Mouse (Mus musculus): Measurements from ENCODE around the gene Tbcd. TPM values are rescaled to one million over a fixed set of nuclear protein-coding genes. Genes with fewer than 3 reads are reported as not detected.

Gene Tbcd
- total and polyA plus RNA-seq, 3 experiments: 5.8 to 47.6 (median 40.0) TPM

DNA sequence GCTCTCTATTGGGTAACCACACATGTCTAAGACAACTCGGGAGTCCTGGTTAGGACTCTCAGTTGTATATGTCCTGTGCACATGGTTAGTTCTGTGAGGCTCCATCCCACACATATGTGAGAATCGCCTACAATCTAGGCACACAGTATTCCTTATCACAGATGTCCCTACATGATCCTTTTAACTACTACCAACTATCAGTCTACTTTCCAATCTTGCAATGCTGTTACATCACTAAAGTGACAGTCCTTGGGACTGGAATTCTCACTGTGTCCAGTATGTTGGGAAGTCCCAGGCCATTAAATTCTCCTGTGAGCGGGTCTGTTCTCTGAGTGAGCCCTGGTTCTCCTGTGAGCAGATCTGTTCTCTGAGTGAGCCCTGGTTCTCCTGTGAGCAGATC is 101.7 kb downstream of the Tbcd start:
- Histone ChIP-seq H3K4me3 (ENCODE audit: low read depth, low read length) (no peak overlapping the region), H3K36me3 (replicated peaks) (peaks cover 58% of the 10 kb centered on the region), H3K27me3 (ENCODE audit: insufficient read depth, low read length) (no peaks in the 10 kb centered on the region), H3K9me3 (replicated peaks) (no peaks in the 10 kb centered on the region), H3K4me1 (ENCODE audit: insufficient read depth, low read depth, low read length) (peaks cover 61% of the 10 kb centered on the region)
- TF ChIP-seq TAL1 (conservative IDR thresholded peaks at IDR 0.05; ENCODE audit: low read depth, low read length): no peak
- no peak for TF ChIP-seq GATA1 (IDR thresholded peaks at IDR 0.05; ENCODE audit: borderline replicate concordance, low read length)
- TF ChIP-seq POLR2AphosphoS5 (IDR thresholded peaks at IDR 0.05; ENCODE audit: insufficient replicate concordance, low read depth, low read length): no peak
- TF ChIP-seq GATA2 (IDR thresholded peaks at IDR 0.05; ENCODE audit: borderline replicate concordance, low read depth, low read length): no peak
- TF ChIP-seq CTCF (IDR thresholded peaks at IDR 0.05; ENCODE audit: low read depth, low read length): no peak
- DNase-seq (ENCODE audit: low spot score): no peak
- no peak for ATAC-seq (ENCODE audit: extremely low read depth, insufficient number of reproducible peaks, low FRiP score, poor library complexity, severe bottlenecking)

DNA sequence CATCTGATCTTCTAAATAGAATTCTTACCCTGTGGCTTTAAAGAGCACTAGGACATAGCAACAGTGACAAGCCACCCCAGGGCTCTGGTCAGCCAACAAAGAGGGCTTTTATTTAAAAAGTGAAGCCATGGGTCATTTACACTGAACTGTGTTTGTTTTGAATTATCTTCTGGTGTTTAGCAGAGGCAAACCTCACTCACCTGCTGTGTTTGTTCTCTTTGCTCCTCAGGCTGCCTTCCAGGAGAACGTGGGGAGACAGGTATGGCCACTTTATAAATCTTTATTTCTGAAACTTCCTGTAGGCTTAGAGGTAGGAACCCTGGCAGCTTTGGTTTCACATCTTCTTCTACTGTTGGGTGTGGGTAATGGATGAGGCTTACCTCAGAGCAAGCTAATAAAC is 105.0 kb downstream of the Tbcd start:
- no peaks in the 10 kb centered on the region for H3K9me3 ChIP-seq (replicated peaks)
- peaks cover 53% of the 10 kb centered on the region for H3K4me1 ChIP-seq (ENCODE audit: insufficient read depth, low read depth, low read length)
- H3K27me3 ChIP-seq (ENCODE audit: insufficient read depth, low read length): no peaks in the 10 kb centered on the region
- peaks cover 49% of the 10 kb centered on the region for H3K36me3 ChIP-seq (replicated peaks)
- ATAC-seq (ENCODE audit: extremely low read depth, insufficient number of reproducible peaks, low FRiP score, poor library complexity, severe bottlenecking) (no peak), DNase-seq (ENCODE audit: low spot score) (no peak)
- TF ChIP-seq POLR2AphosphoS5 (IDR thresholded peaks at IDR 0.05; ENCODE audit: insufficient replicate concordance, low read depth, low read length): no peak
- TF ChIP-seq CTCF (IDR thresholded peaks at IDR 0.05; ENCODE audit: low read depth, low read length): no peak
- TF ChIP-seq GATA2 (IDR thresholded peaks at IDR 0.05; ENCODE audit: borderline replicate concordance, low read depth, low read length): no peak
- no peak for TF ChIP-seq TAL1 (conservative IDR thresholded peaks at IDR 0.05; ENCODE audit: low read depth, low read length)
- no peak for TF ChIP-seq GATA1 (IDR thresholded peaks at IDR 0.05; ENCODE audit: borderline replicate concordance, low read length)
- no peak overlapping the region for H3K4me3 ChIP-seq (ENCODE audit: low read depth, low read length)

DNA sequence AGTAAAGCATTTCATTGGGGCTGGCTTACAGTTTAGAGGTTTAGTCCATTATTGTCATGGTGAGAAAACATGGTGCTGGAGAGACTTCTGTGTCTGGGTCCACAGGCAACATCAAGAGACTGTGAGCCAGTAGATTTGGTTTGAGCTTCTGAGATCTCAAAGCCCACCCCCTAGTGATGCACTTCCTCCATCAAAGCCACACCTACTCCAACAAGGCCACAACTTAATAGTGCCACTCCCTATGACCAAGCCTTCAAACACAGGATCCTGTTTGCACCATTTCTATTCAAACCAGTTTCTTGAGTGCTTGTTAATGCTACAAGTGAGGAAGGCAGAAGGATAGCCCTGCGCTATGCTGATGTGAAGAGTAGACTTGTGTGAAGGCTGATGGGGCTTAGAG is 106.2 kb downstream of the Tbcd start:
- Histone ChIP-seq H3K4me1 (ENCODE audit: insufficient read depth, low read depth, low read length) (peaks cover 52% of the 10 kb centered on the region), H3K4me3 (ENCODE audit: low read depth, low read length) (no peak overlapping the region), H3K36me3 (replicated peaks) (peaks cover 50% of the 10 kb centered on the region), H3K9me3 (replicated peaks) (no peaks in the 10 kb centered on the region), H3K27me3 (ENCODE audit: insufficient read depth, low read length) (no peaks in the 10 kb centered on the region)
- TF ChIP-seq TAL1 (conservative IDR thresholded peaks at IDR 0.05; ENCODE audit: low read depth, low read length): no peak
- TF ChIP-seq GATA1 (IDR thresholded peaks at IDR 0.05; ENCODE audit: borderline replicate concordance, low read length): no peak
- TF ChIP-seq GATA2 (IDR thresholded peaks at IDR 0.05; ENCODE audit: borderline replicate concordance, low read depth, low read length): no peak
- TF ChIP-seq POLR2AphosphoS5 (IDR thresholded peaks at IDR 0.05; ENCODE audit: insufficient replicate concordance, low read depth, low read length): no peak
- no peak for TF ChIP-seq CTCF (IDR thresholded peaks at IDR 0.05; ENCODE audit: low read depth, low read length)
- DNase-seq (ENCODE audit: low spot score) (no peak), ATAC-seq (ENCODE audit: extremely low read depth, insufficient number of reproducible peaks, low FRiP score, poor library complexity, severe bottlenecking) (no peak)

- ATAC-seq (ENCODE audit: extremely low read depth, insufficient number of reproducible peaks, low FRiP score, poor library complexity, severe bottlenecking) (no peak), DNase-seq (ENCODE audit: low spot score) (no peak)
- TF ChIP-seq POLR2AphosphoS5 (IDR thresholded peaks at IDR 0.05; ENCODE audit: insufficient replicate concordance, low read depth, low read length): no peak
- TF ChIP-seq CTCF (IDR thresholded peaks at IDR 0.05; ENCODE audit: low read depth, low read length): no peak
- TF ChIP-seq TAL1 (conservative IDR thresholded peaks at IDR 0.05; ENCODE audit: low read depth, low read length): no peak
- TF ChIP-seq GATA2 (IDR thresholded peaks at IDR 0.05; ENCODE audit: borderline replicate concordance, low read depth, low read length): no peak
- no peak for TF ChIP-seq GATA1 (IDR thresholded peaks at IDR 0.05; ENCODE audit: borderline replicate concordance, low read length)
- Histone ChIP-seq H3K4me1 (ENCODE audit: insufficient read depth, low read depth, low read length) (peaks cover 47% of the 10 kb centered on the region), H3K36me3 (replicated peaks) (peaks cover 50% of the 10 kb centered on the region), H3K9me3 (replicated peaks) (no peaks in the 10 kb centered on the region), H3K4me3 (ENCODE audit: low read depth, low read length) (no peak overlapping the region), H3K27me3 (ENCODE audit: insufficient read depth, low read length) (no peaks in the 10 kb centered on the region)
Observed at GRCm38 (mm10) chr11:121558522-121558921, 106.8 kb downstream of the Tbcd start.

GRCm38 (mm10) chr11:121559527-121560293 is 108.0 kb downstream of the Tbcd start:
- peaks cover 57% of the 10 kb centered on the region for H3K36me3 ChIP-seq (replicated peaks)
- H3K4me1 ChIP-seq (ENCODE audit: insufficient read depth, low read depth, low read length): peaks cover 39% of the 10 kb centered on the region
- peak; percentile 64 for DNase-seq (ENCODE audit: low spot score)
- no peak for TF ChIP-seq CTCF (IDR thresholded peaks at IDR 0.05; ENCODE audit: low read depth, low read length)
- TF ChIP-seq TAL1 (conservative IDR thresholded peaks at IDR 0.05; ENCODE audit: low read depth, low read length): peak; percentile 45; the same call in 1 of the 2 replicates
- no peaks in the 10 kb centered on the region for H3K9me3 ChIP-seq (replicated peaks)
- peak; percentile 82 for ATAC-seq (ENCODE audit: extremely low read depth, insufficient number of reproducible peaks, low FRiP score, poor library complexity, severe bottlenecking)
- peak overlapping the region; percentile 23; the same call in 1 of the 2 replicates for H3K4me3 ChIP-seq (ENCODE audit: low read depth, low read length)
- no peaks in the 10 kb centered on the region for H3K27me3 ChIP-seq (ENCODE audit: insufficient read depth, low read length)

GRCm38 (mm10) chr11:121560294-121560663 is 108.5 kb downstream of the Tbcd start:
- ATAC-seq (ENCODE audit: extremely low read depth, insufficient number of reproducible peaks, low FRiP score, poor library complexity, severe bottlenecking) (peak; percentile 71), DNase-seq (ENCODE audit: low spot score) (peak; percentile 40)
- no peaks in the 10 kb centered on the region for H3K27me3 ChIP-seq (ENCODE audit: insufficient read depth, low read length)
- peak overlapping the region; percentile 5; the same call in 1 of the 2 replicates for H3K4me3 ChIP-seq (ENCODE audit: low read depth, low read length)
- H3K36me3 ChIP-seq (replicated peaks): peaks cover 59% of the 10 kb centered on the region
- peaks cover 36% of the 10 kb centered on the region for H3K4me1 ChIP-seq (ENCODE audit: insufficient read depth, low read depth, low read length)
- TF ChIP-seq GATA1 (IDR thresholded peaks at IDR 0.05; ENCODE audit: borderline replicate concordance, low read length): no peak
- no peak for TF ChIP-seq TAL1 (conservative IDR thresholded peaks at IDR 0.05; ENCODE audit: low read depth, low read length)
- no peak for TF ChIP-seq GATA2 (IDR thresholded peaks at IDR 0.05; ENCODE audit: borderline replicate concordance, low read depth, low read length)
- peak; percentile 35 for TF ChIP-seq CTCF (IDR thresholded peaks at IDR 0.05; ENCODE audit: low read depth, low read length)
- no peak for TF ChIP-seq POLR2AphosphoS5 (IDR thresholded peaks at IDR 0.05; ENCODE audit: insufficient replicate concordance, low read depth, low read length)
- no peaks in the 10 kb centered on the region for H3K9me3 ChIP-seq (replicated peaks)
